11 mouse cellular contexts compared by ENCODE assay signal in genomic region chr2:180788843-180789242, GRCm38 (mm10). TPM values are rescaled to one million over a fixed set of nuclear protein-coding genes. Genes with fewer than 3 reads are reported as not detected.
DNase-seq lines count a peak whose midpoint lies in the region; ATAC-seq and TF ChIP-seq lines count a peak whose summit lies in the region.
"Had no signal": no experiment of that assay in that cellular context is flagged by ENCODE, and none has a peak within 500 bp of the region (broad histone marks: within the 10 kb centered on the region; RNA-seq: fewer than 3 reads in every experiment).

No protein-coding gene starts in this region.

- H3K9me3 ChIP-seq in forebrain, embryonic 15.5 days: no peaks in the 10 kb centered on the region
- no peaks in the 10 kb centered on the region for H3K9me3 ChIP-seq in forebrain, embryonic 12.5 days
- no peaks in the 10 kb centered on the region for H3K9me3 ChIP-seq in forebrain, postnatal 0 days (ENCODE audit: low read length)
- H3K9me3 ChIP-seq in midbrain, embryonic 16.5 days (replicated peaks; ENCODE audit: control insufficient read depth, low read length, poor library complexity, severe bottlenecking): no peaks in the 10 kb centered on the region
- H3K9me3 ChIP-seq: kidney, embryonic 15.5 days; stomach, embryonic 15.5 days had no signal

- DNase-seq in left cerebral cortex, adult 2 months (ENCODE audit: extremely low spot score in 1 of 2, low spot score in 2 of 2): no peak
- DNase-seq in left cerebral cortex, adult 8-10 months (ENCODE audit: low spot score in 2 of 2): no peak
- DNase-seq in forebrain, postnatal 0 days: peak; percentile 83
- no peak for DNase-seq in thymus, adult 2 months
- DNase-seq in testis, postnatal 14 days (ENCODE audit: low spot score): no peak
- DNase-seq: lung, embryonic 14.5 days had no signal

- no peak for TF ChIP-seq POLR2A in thymus, adult 2 months (IDR thresholded peaks at IDR 0.05; ENCODE audit: control insufficient read depth, extremely low read depth, insufficient read depth, low read length, poor library complexity)

- 0 out of 2 replicates have a peak, but pooled peaks cover 3% of the 10 kb centered on the region for H3K27me3 ChIP-seq in forebrain, embryonic 15.5 days
- peaks cover 42% of the 10 kb centered on the region for H3K27me3 ChIP-seq in forebrain, embryonic 12.5 days
- no peaks in the 10 kb centered on the region for H3K27me3 ChIP-seq in forebrain, postnatal 0 days (ENCODE audit: insufficient read depth, low read length)
- H3K27me3 ChIP-seq in midbrain, embryonic 16.5 days (ENCODE audit: control insufficient read depth, insufficient read depth, low read depth, low read length): no peaks in the 10 kb centered on the region
- no peaks in the 10 kb centered on the region for H3K27me3 ChIP-seq in thymus, adult 2 months (ENCODE audit: control insufficient read depth, insufficient read depth, low read length)

- intact Hi-C loops in left cerebral cortex, adult 2 months (cut with DNase I): loop anchor here (5.0 kb wide), 1 partner anchor 108 kb away; no protein-coding TSS in a partner anchor

- peak overlapping the region; percentile 73 for H3K27ac ChIP-seq in forebrain, embryonic 15.5 days (replicated peaks)
- H3K27ac ChIP-seq in forebrain, embryonic 12.5 days: no peak overlapping the region
- H3K27ac ChIP-seq in left cerebral cortex, adult 2 months: 0 out of 2 replicates have a peak overlapping the region, but pooled peaks have one; percentile 15
- H3K27ac ChIP-seq in forebrain, postnatal 0 days (ENCODE audit: low read depth, low read length): 0 out of 2 replicates have a peak overlapping the region, but pooled peaks have one; percentile 10
- H3K27ac ChIP-seq in midbrain, embryonic 16.5 days (ENCODE audit: low read length): no peak overlapping the region
- no peak overlapping the region for H3K27ac ChIP-seq in thymus, adult 2 months (ENCODE audit: control insufficient read depth, insufficient read depth, low read length)
- H3K27ac ChIP-seq: kidney, embryonic 15.5 days; stomach, embryonic 15.5 days had no signal

- peaks cover 28% of the 10 kb centered on the region for H3K4me1 ChIP-seq in forebrain, embryonic 15.5 days
- peaks cover 13% of the 10 kb centered on the region; the same call in 1 of the 2 replicates for H3K4me1 ChIP-seq in forebrain, embryonic 12.5 days
- H3K4me1 ChIP-seq in forebrain, postnatal 0 days (ENCODE audit: insufficient read depth): peaks cover 9% of the 10 kb centered on the region
- H3K4me1 ChIP-seq in midbrain, embryonic 16.5 days (ENCODE audit: control insufficient read depth, insufficient read depth, low read length): peaks cover 15% of the 10 kb centered on the region
- no peaks in the 10 kb centered on the region for H3K4me1 ChIP-seq in thymus, adult 2 months (replicated peaks; ENCODE audit: control insufficient read depth, insufficient read depth, low read length)
- H3K4me1 ChIP-seq: kidney, embryonic 15.5 days; stomach, embryonic 15.5 days had no signal

- 17% methylated on average over 6 of the region's 7 CpGs for WGBS in forebrain, embryonic 15.5 days
- WGBS in forebrain, embryonic 12.5 days: 16% methylated on average over 6 of the region's 7 CpGs
- WGBS in forebrain, postnatal 0 days: 5% methylated on average over 6 of the region's 7 CpGs
- WGBS in midbrain, embryonic 16.5 days: 2% methylated on average over 6 of the region's 7 CpGs
- WGBS in thymus, adult 2 months: 17% methylated on average over 7 of the region's 7 CpGs

- no peaks in the 10 kb centered on the region for H3K36me3 ChIP-seq in forebrain, embryonic 15.5 days
- H3K36me3 ChIP-seq in forebrain, embryonic 12.5 days (replicated peaks): no peaks in the 10 kb centered on the region
- no peaks in the 10 kb centered on the region for H3K36me3 ChIP-seq in forebrain, postnatal 0 days (ENCODE audit: insufficient read depth)
- no peaks in the 10 kb centered on the region for H3K36me3 ChIP-seq in midbrain, embryonic 16.5 days (ENCODE audit: control insufficient read depth, insufficient read depth, low read length)
- H3K36me3 ChIP-seq in thymus, adult 2 months (ENCODE audit: control insufficient read depth, insufficient read depth, low read length): no peaks in the 10 kb centered on the region
- H3K36me3 ChIP-seq: kidney, embryonic 15.5 days; stomach, embryonic 15.5 days had no signal

- H3K4me2 ChIP-seq in forebrain, embryonic 15.5 days (replicated peaks): 0 out of 2 replicates have a peak overlapping the region, but pooled peaks have one; percentile 7
- H3K4me2 ChIP-seq in forebrain, embryonic 12.5 days: no peak overlapping the region
- 0 out of 2 replicates have a peak overlapping the region, but pooled peaks have one; percentile 4 for H3K4me2 ChIP-seq in forebrain, postnatal 0 days (ENCODE audit: low read depth)
- H3K4me2 ChIP-seq in midbrain, embryonic 16.5 days (ENCODE audit: low read length): peak overlapping the region; percentile 32; the same call in 1 of the 2 replicates
- H3K4me2 ChIP-seq: kidney, embryonic 15.5 days; lung, embryonic 14.5 days; stomach, embryonic 15.5 days had no signal

- peak; percentile 87 for ATAC-seq in forebrain, embryonic 15.5 days (replicated peaks)
- no peak for ATAC-seq in forebrain, embryonic 12.5 days (ENCODE audit: low FRiP score)
- ATAC-seq in forebrain, postnatal 0 days: peak; percentile 89
- ATAC-seq in midbrain, embryonic 16.5 days: peak; percentile 47; the same call in 1 of the 2 replicates

- no peak overlapping the region for H3K9ac ChIP-seq in forebrain, embryonic 15.5 days (replicated peaks)
- H3K9ac ChIP-seq in forebrain, embryonic 12.5 days: no peak overlapping the region
- no peak overlapping the region for H3K9ac ChIP-seq in forebrain, postnatal 0 days
- H3K9ac ChIP-seq in midbrain, embryonic 16.5 days (ENCODE audit: low read depth, low read length): peak overlapping the region; percentile 46; the same call in 1 of the 2 replicates
- H3K9ac ChIP-seq: kidney, embryonic 15.5 days; lung, embryonic 14.5 days; stomach, embryonic 15.5 days had no signal

- H3K4me3 ChIP-seq in forebrain, embryonic 15.5 days: no peak overlapping the region
- no peak overlapping the region for H3K4me3 ChIP-seq in forebrain, embryonic 12.5 days (replicated peaks)
- H3K4me3 ChIP-seq in left cerebral cortex, adult 2 months: no peak overlapping the region
- H3K4me3 ChIP-seq in forebrain, postnatal 0 days (ENCODE audit: low read depth, low read length): no peak overlapping the region
- H3K4me3 ChIP-seq in midbrain, embryonic 16.5 days (ENCODE audit: low read depth, low read length): no peak overlapping the region
- no peak overlapping the region for H3K4me3 ChIP-seq in thymus, adult 2 months (ENCODE audit: control insufficient read depth, insufficient read depth, low read length)
- H3K4me3 ChIP-seq: kidney, embryonic 15.5 days; stomach, embryonic 15.5 days had no signal

- no peak for TF ChIP-seq CTCF in left cerebral cortex, adult 2 months (IDR thresholded peaks at IDR 0.05)
- no peak for TF ChIP-seq CTCF in forebrain, postnatal 0 days (IDR thresholded peaks at IDR 0.05; ENCODE audit: low read depth)
- TF ChIP-seq CTCF in thymus, adult 2 months (IDR thresholded peaks at IDR 0.05; ENCODE audit: borderline replicate concordance, control insufficient read depth, extremely low read depth, insufficient read depth, low read length, poor library complexity): no peak

RNA-seq across cellular contexts. Expression of gene Bhlhe23, which starts 12.1 kb away (rescaled TPM):
- 0.51 and 1.1 TPM in 2 replicates for polyA plus RNA-seq in forebrain, embryonic 15.5 days (2015; fragmentation: Nextera tagmentation; extraction: Ambion mirVana)
- 1.3 and 3.2 TPM in 2 replicates for polyA plus RNA-seq in forebrain, embryonic 12.5 days (2016; fragmentation: Nextera tagmentation; extraction: Ambion mirVana)
- total RNA-seq in left cerebral cortex, adult 2 months (2021): not detected
- not detected for total RNA-seq in left cerebral cortex, adult 8-10 months (2022)
- 0.33 and 0.46 TPM in 2 replicates for total RNA-seq in forebrain, postnatal 0 days (2014; rRNA removed)
- polyA plus RNA-seq in forebrain, postnatal 0 days (2015; fragmentation: Nextera tagmentation; extraction: Ambion mirVana): 0.18 and 0.71 TPM in 2 replicates
- 10.1 and 10.4 TPM in 2 replicates for polyA plus RNA-seq in midbrain, embryonic 16.5 days (2015; fragmentation: Nextera tagmentation; extraction: Ambion mirVana)
- polyA plus RNA-seq in thymus, adult 2 months (2012; rRNA removed): 0.16 and 0.46 TPM in 2 replicates
- polyA plus RNA-seq: kidney, embryonic 15.5 days; lung, embryonic 14.5 days had no signal

Comparison
In these comparisons a context has a peak if more than half of its experiments do, and no peak if none do; other contexts are left out.
1. H3K27ac ChIP-seq: peak in forebrain, embryonic 15.5 days (single experiment), left cerebral cortex, adult 2 months (single experiment) and forebrain, postnatal 0 days (single experiment); none in forebrain, embryonic 12.5 days (single experiment), midbrain, embryonic 16.5 days (single experiment) and thymus, adult 2 months (single experiment).